Mouse (Mus musculus) liver, embryonic 16.5 days (tissue): ENCODE measurements around the gene Spib. TPM values are rescaled to one million over a fixed set of nuclear protein-coding genes. Genes with fewer than 3 reads are reported as not detected.

Experiments used
- ATAC-seq: fragments of 200-750 bp; cut with Nextera tagmentation; 2 replicates; pipeline ENCODE4 v1.8.0; 2017; ENCODE audit warnings: low read depth, mild to moderate bottlenecking, moderate number of reproducible peaks, moderate library complexity
- H3K27ac ChIP-seq: fragments of 300-500 bp; sonication (generic); 2 replicates; pipeline ENCODE4 v1.5.1; 2014; ENCODE audit warnings: mild to moderate bottlenecking, low read length
- H3K27me3 ChIP-seq: fragments of 300-500 bp; sonication (generic); 2 replicates; pipeline ENCODE4 v1.6.1; 2014; ENCODE audit warnings: low read depth, low read length, mixed read lengths; ENCODE audit not compliant: control insufficient read depth, insufficient read depth
- H3K36me3 ChIP-seq: fragments of 300-500 bp; sonication (generic); 2 replicates; pipeline ENCODE4 v1.6.1; 2014; ENCODE audit warnings: mild to moderate bottlenecking; ENCODE audit not compliant: control insufficient read depth, insufficient read depth
- H3K4me1 ChIP-seq: fragments of 300-500 bp; sonication (generic); 2 replicates; pipeline ENCODE4 v1.6.1; 2014; ENCODE audit warnings: low read depth, low read length, mixed read lengths; ENCODE audit not compliant: control insufficient read depth
- H3K4me2 ChIP-seq: fragments of 300-500 bp; sonication (generic); 2 replicates; pipeline ENCODE4 v1.6.1; 2014; ENCODE audit warnings: low read depth, low read length, mixed read lengths
- H3K4me3 ChIP-seq: fragments of 300-500 bp; sonication (generic); 2 replicates; pipeline ENCODE4 v1.5.1; 2014; ENCODE audit warnings: low read depth, mild to moderate bottlenecking, low read length
- H3K9ac ChIP-seq: fragments of 300-500 bp; sonication (generic); 2 replicates; pipeline ENCODE4 v1.6.1; 2014; ENCODE audit warnings: low read depth, low read length
- H3K9me3 ChIP-seq: fragments of 300-500 bp; sonication (generic); replicated peaks from 2 replicates; pipeline ENCODE4 v1.6.1; 2016; ENCODE audit warnings: low read length; ENCODE audit not compliant: control insufficient read depth
- WGBS: fragments of 180-500 bp; shearing (Covaris S2); extraction: QIAGEN DNeasy Blood & Tissue Kit; methylation state at CpG from one replicate; pipeline ENCODE4 v1.1.7; 2014; ENCODE audit not compliant: insufficient replicate concordance; 5-methylcytosine and 5-hydroxymethylcytosine counted together
- microRNA-seq: library from miRNA; unstranded; fragments of <30 nt; microRNA quantifications from one replicate; pipeline ENCODE4, GENCODE M21; 2016
- polyA plus RNA-seq: library from polyadenylated mRNA; unstranded; fragments of >200 nt; fragmentation: Nextera tagmentation; extraction: Ambion mirVana; gene quantifications from 2 replicates; pipeline ENCODE4 v1.2.1, GENCODE M21; 2015

The Spib gene
- polyA plus RNA-seq, 1 experiment from 2014 or later, result 2.0 TPM

DNA sequence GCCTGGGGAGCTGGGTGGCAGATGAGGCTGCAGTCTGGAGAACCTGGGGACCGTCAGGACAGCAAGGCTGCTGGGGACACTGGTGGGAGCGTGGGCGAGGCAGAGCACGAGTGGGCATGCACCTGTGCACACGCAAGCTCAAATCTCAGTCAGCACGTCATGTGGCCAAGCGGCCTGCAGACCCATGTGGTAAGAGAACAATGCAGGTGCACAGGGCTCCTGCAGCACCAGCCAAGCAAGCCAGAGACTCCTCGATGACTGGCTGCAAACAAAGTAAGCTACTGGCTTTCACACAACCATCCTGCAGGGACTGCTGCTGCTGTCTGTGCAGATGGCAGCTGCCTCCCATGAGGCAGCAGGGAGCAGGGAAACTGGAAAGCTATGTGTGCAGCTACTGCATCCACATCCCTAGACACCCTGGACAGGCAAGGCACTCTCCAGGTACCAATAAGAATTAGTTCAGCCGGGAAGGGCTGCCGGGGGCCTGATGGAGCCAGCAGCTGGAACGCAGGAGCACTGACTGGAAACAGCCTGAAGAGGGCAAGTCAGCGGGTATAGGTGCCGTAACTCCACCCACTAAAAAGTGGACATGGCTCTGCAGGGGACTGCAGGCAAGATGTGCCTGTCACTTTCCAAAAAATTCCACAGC, 44.8 kb downstream of the Spib start:
- H3K27ac ChIP-seq, result no peak overlapping the region
- H3K36me3 ChIP-seq, result peaks cover 15% of the 10 kb centered on the region
- H3K9ac ChIP-seq, result no peak overlapping the region
- H3K9me3 ChIP-seq, result no peaks in the 10 kb centered on the region
- ATAC-seq, result no peak
- no peak overlapping the region for H3K4me2 ChIP-seq
- 72% methylated on average over 13 of the region's 13 CpGs for WGBS
- no peak overlapping the region for H3K4me3 ChIP-seq
- peaks cover 22% of the 10 kb centered on the region for H3K4me1 ChIP-seq
- H3K27me3 ChIP-seq, result no peaks in the 10 kb centered on the region

- no peak for ATAC-seq
- 69% methylated on average over 7 of the region's 7 CpGs for WGBS
Measured at GRCm38 (mm10) chr7:44485572-44486195, 46.2 kb downstream of the Spib start.

GRCm38 (mm10) chr7:44484841-44485571, 46.9 kb downstream of the Spib start:
- Histone ChIP-seq H3K4me1 (peaks cover 33% of the 10 kb centered on the region), H3K27ac (peak overlapping the region; percentile 32), H3K4me3 (no peak overlapping the region), H3K4me2 (no peak overlapping the region), H3K9ac (no peak overlapping the region), H3K27me3 (peaks cover 9% of the 10 kb centered on the region), H3K9me3 (no peaks in the 10 kb centered on the region), H3K36me3 (0 out of 2 replicates have a peak, but pooled peaks cover 3% of the 10 kb centered on the region)
- 26% methylated on average over 5 of the region's 5 CpGs for WGBS
- ATAC-seq, result no peak

More at GRCm38 (mm10) chr7:44485572-44486195, 46.2 kb downstream of the Spib start:
- Histone ChIP-seq H3K4me3 (no peak overlapping the region), H3K9me3 (no peaks in the 10 kb centered on the region), H3K27ac (no peak overlapping the region), H3K4me2 (no peak overlapping the region), H3K27me3 (0 out of 2 replicates have a peak, but pooled peaks cover 3% of the 10 kb centered on the region), H3K9ac (no peak overlapping the region), H3K36me3 (peaks cover 7% of the 10 kb centered on the region; the same call in 1 of the 2 replicates), H3K4me1 (peaks cover 27% of the 10 kb centered on the region)

- peak overlapping the region; percentile 32 for H3K27ac ChIP-seq
- H3K4me3 ChIP-seq, result no peak overlapping the region
- H3K4me1 ChIP-seq, result peaks cover 33% of the 10 kb centered on the region
- WGBS, result 84% methylated on average over 1 of the region's 1 CpGs
- H3K4me2 ChIP-seq, result no peak overlapping the region
- ATAC-seq, result no peak
- H3K9ac ChIP-seq, result no peak overlapping the region
- no peaks in the 10 kb centered on the region for H3K36me3 ChIP-seq
- no peaks in the 10 kb centered on the region for H3K9me3 ChIP-seq
- peaks cover 16% of the 10 kb centered on the region for H3K27me3 ChIP-seq
Measured at GRCm38 (mm10) chr7:44484109-44484508, 47.8 kb downstream of the Spib start.

DNA sequence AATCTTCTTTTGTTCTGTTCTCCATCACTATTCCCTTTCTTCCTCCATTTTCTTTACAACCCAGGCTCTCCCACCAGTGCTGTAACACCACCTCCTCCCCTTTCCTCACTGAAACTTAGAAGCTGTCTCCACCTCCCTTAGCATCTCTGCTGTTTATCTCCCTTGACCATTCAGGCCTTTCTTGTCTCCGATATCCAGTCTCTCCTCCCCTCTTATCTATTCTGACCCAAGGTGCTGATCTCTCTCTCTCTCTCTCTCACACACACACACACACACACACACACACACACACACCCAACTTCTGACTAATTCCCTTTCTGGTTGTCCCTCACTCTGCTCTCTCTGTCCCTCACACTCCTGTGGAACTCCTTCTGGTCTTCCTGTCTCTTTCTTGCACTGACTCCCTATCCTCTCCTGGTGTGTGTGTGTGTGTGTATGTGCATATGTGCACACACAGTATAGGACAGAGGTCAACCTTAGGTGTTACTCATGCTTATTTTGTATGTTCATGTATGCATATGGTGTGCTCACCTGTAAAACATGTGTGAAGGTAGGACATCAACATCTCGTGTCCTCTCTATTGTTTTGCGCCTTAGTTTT, 48.9 kb downstream of the Spib start:
- peak overlapping the region; percentile 33 for H3K4me3 ChIP-seq

More for the DNA sequence above, 48.9 kb downstream of the Spib start:
- 40% methylated on average over 3 of the region's 3 CpGs for WGBS
- H3K9me3 ChIP-seq, result no peaks in the 10 kb centered on the region
- H3K4me1 ChIP-seq, result peaks cover 33% of the 10 kb centered on the region
- peak overlapping the region; percentile 64 for H3K4me2 ChIP-seq
- H3K27me3 ChIP-seq, result peaks cover 26% of the 10 kb centered on the region
- peak; percentile 94 for ATAC-seq
- H3K27ac ChIP-seq, result peak overlapping the region; percentile 90
- peak overlapping the region; percentile 62 for H3K9ac ChIP-seq
- no peaks in the 10 kb centered on the region for H3K36me3 ChIP-seq

Small RNA genes within 50 kb of the gene (microRNA-seq; reads per million reads assigned to microRNA genes)
- gene Mir7053, result 0.74 reads per million

Other genes with a start within 250 kb of the Spib start
- 0.44 and 0.46 TPM in 2 replicates for gene Clec11a, start 225.2 kb downstream of the Spib start, polyA plus RNA-seq
- 0.01 and 0.02 TPM in 2 replicates for gene Shank1, start 221.8 kb downstream of the Spib start, polyA plus RNA-seq
- 0.04 TPM in 1 of 2 replicates, not detected in the other for gene Syt3, start 148.0 kb downstream of the Spib start, polyA plus RNA-seq
- 0.20 TPM in 1 of 2 replicates, not detected in the other for gene 1700008O03Rik, start 146.3 kb downstream of the Spib start, polyA plus RNA-seq
- gene Lrrc4b, start 103.1 kb downstream of the Spib start, polyA plus RNA-seq, result not detected in 2 replicates
- gene Aspdh, start 66.7 kb downstream of the Spib start, polyA plus RNA-seq, result 19.4 and 23.5 TPM in 2 replicates
- gene Josd2, start 64.1 kb downstream of the Spib start, polyA plus RNA-seq, result 159 and 174 TPM in 2 replicates
- 34.4 and 40.6 TPM in 2 replicates for gene Emc10, start 35.5 kb downstream of the Spib start, polyA plus RNA-seq
- gene Fam71e1, start 35.5 kb downstream of the Spib start, polyA plus RNA-seq, result 1.3 and 1.4 TPM in 2 replicates
- 0.15 and 0.31 TPM in 2 replicates for gene Mybpc2, start 7.4 kb downstream of the Spib start, polyA plus RNA-seq
- 47.8 and 48.8 TPM in 2 replicates for gene Pold1, start 16.8 kb upstream of the Spib start, polyA plus RNA-seq
- gene Nr1h2, start 21.9 kb upstream of the Spib start, polyA plus RNA-seq, result 41.0 and 45.9 TPM in 2 replicates
- gene Napsa, start 40.3 kb upstream of the Spib start, polyA plus RNA-seq, result 11.5 and 12.2 TPM in 2 replicates
- gene Kcnc3, start 58.6 kb upstream of the Spib start, polyA plus RNA-seq, result 0.06 and 0.07 TPM in 2 replicates
- gene Myh14, start 138.8 kb upstream of the Spib start, polyA plus RNA-seq, result 0.25 and 0.77 TPM in 2 replicates
- not detected in 2 replicates for gene Izumo2, start 176.7 kb upstream of the Spib start, polyA plus RNA-seq
- gene Vrk3, start 216.3 kb upstream of the Spib start, polyA plus RNA-seq, result 25.8 and 29.2 TPM in 2 replicates
- 1.1 and 1.2 TPM in 2 replicates for gene Zfp473, start 219.0 kb upstream of the Spib start, polyA plus RNA-seq